Mouse (Mus musculus) ovary, postnatal 14 days (tissue): ENCODE measurements around the gene Ccna1.
A peak's percentile ranks its signal among the peaks of the same experiment; 100 is the strongest.

Experiments used
- DNase-seq: peaks from one replicate; pipeline ENCODE4 v3.0.0; 2022; ENCODE audit warnings: low spot score

Ccna1 gene

DNA sequence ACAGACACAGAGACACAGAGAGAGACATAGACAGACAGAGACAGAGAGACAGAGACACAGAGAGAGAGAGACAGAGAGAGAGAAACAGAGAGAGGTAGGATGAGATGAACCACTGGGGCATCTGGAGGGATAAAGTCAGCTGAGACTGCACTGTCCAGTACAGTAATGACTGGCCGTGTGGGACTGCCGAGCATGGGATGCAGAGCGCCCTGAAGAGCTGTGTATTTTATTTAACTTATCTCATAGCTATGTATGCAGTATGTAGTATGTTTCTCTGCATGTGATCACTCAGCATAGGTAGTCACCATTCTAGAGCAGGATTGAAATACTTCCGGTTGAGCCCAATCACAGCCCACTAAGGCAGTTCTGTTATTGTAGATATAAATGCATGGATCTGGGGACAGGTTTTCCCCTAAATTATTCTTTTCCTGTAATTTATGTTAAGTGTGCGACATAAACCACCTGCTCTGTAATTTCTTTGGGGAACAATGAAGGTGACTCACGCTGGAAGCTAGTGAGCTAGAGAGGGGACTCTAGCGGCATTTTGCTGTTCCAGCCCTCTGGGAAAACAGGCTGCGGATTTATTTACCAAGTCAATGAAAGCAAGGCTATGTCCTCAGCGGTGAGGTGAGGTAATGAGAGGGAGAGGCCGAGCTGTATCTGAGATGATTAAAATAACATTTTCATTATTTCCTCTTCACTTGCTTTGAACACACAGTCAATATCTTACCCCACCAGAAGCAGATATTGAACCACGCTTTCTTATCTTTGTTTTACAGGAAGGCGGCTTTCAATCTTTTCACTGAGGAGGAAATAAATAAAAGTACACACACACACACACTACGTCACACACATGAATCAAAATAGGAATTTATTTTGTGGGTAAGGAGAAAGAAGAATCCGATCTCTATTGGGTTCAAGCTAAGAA, 10.7 kb upstream of the Ccna1 start:
- no peak for DNase-seq

DNA sequence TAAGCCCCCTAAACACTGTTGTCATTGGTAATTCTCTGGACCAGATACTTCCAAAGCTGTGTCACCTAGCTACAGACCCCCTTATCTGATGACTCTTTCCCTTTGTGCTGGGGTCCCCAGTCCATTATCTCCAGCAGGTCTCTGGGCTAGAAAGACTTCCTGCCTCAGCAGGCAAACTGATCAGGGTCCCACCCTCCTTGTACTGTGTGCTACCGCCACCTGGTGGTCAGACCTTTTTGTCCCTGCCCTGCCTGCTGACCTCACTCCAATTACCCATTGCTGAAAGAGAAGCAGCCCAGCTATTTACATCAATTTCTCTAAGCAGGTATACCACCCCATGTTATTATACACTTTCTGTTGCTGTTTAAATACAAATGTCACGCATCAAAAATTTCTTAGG, 9.1 kb upstream of the Ccna1 start:
- DNase-seq: peak; percentile 67

DNA sequence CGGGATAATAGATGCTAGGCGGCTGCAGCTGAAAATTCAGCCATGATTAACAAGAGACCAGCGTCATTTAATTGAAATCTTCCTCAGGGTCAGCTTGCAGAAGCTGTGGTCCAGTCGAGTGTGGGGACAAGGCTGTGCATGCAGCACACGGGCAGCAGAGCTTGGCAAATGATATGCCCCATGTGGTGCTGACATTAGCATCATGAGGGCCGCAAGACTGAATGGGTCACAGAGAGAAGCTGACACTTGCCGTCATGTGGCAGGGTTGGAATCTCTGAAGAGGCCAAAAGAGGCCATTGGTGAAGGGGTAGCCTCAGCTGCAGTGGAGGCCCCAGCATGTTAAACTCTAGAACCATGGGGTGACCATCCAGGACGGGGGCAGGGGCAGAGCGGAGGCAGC, 7.4 kb upstream of the Ccna1 start:
- DNase-seq: no peak

DNA sequence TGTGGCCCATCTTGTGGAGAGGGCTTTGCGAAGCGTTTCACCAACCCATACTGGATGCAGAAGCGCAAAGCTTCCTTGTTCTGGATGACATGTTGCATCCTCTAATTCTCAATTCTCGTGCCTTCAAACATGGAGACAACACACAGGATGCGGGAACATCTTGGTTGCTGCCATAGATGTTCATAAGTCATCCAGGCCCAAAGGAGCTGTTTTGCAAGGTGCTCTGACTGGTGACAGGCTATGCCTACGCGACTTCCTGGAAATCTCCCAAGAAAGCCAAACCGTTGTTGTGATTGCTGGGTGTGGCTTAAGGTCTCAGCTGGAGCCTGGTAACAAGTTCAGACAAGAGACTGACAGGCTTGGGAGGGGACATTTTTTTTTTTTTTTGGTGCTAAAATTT, 1.1 kb upstream of the Ccna1 start:
- no peak for DNase-seq

DNA sequence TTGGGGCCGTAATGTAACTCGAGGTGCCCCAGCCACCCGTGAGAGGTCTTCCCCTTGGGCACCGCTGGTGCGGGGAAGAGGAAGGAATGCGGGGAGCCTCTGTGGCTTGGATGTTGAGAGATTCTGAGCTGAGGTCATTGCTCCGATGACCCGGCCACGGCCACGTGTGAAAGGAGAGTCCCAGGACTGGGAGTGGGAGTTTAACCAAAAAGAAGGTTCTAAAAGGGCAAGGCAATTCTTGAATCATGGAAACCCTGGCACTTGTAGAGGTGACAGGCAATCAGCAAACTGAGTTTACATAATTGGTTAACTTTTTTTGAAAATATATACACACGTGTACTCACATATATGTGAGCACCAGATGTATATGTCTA, 433 bp upstream of the Ccna1 start:
- no peak for DNase-seq

DNA sequence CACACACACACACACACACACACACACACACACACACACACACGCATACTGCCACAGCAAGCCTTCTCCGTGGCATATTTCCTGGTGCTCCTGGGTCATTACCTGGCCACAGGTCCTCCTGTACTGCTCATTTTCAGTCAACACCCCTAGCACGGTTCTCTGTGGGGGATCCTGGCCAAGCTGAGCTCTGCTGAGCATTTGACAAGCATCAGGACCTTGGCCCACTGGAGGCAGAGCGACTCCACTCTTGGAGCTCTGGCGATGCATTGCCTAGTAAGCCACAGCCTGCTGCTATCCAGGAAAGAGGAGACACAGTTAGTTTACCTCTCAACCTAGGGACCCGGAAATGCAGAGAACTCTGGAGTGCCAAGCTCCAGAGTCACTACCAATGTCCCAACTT, 1.1 kb downstream of the Ccna1 start:
- DNase-seq: no peak

DNA sequence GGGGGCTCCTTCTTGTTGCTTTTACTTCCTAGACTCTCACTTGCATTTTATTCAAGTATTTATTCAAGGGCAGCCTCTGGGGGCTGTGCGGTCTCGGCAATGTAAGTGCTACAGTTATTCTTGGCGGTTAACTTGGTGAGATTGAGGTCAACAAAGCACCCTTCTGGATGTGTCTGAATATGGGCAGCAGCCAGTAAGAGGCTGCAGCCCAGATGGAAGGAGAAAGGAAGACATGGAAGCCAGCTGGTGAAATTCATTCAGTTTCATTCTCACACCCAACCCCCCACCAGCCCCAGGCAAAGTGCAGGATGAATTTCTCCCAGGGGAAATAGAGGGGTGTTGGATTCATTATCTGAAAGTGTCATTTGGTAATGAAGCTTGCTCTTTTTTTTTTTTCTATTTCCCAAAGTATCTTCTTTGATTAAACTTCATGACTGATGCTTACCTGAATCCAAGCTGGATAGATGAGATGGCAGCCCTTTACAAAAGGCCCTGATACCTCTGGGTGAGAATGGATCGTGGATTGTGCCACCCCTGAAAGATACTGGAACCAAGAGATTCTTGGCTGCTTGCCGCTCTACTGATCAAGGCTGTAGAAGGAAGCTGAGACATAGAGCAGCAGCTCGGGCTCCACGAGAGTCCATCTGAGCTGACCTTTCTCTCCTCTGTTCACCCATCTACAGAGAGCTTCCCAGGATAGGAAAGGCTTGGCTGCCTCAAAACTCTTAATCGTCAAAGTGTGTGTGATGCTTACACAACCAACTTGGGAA, 10.5 kb downstream of the Ccna1 start:
- DNase-seq: no peak

DNA sequence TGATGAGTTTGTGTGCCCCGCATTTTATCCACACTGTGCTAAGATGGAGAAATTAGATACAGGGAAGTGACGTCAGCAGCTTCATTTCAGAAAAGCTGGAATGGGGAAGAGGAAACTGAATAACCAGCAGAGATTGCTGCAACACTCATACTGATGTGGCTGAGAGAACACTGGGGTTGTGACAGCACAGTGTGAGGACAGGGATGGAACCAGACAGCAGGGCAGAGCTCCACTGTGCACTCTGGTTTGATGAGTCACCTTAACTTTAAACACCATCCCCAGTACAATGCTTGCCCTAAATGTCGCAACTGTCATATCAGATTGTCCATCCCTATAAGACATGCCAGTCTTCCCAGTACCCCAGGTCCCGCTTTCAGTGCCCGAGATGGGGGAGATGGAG, 17.7 kb downstream of the Ccna1 start:
- DNase-seq: no peak

DNA sequence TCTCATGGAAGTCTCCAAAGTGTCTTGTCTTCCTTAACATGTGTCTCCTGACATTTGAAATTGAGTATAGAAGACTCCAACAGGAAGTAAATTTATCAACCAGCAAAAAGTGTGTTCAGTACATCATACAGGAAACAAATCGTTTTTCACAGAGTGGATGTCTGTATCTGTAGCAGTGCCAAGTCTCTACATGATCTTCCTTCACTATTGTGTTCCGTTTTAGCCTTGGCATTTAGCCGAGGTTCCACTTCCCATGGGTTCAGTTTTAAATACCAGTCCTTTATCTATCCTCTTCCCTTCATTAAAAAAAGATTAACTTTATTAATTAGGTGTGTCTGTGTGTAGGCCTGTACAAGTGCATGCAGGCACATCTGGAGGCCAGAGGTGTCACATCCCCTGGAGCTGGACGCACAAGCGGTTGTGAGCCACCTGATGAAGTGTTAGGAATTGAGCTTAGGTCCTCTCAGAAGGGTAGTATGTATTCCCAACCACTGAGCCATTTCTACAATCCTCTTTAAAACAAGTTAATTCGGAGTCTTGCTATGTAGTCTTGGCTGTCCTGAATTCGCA, 27.9 kb downstream of the Ccna1 start:
- DNase-seq: no peak

DNA sequence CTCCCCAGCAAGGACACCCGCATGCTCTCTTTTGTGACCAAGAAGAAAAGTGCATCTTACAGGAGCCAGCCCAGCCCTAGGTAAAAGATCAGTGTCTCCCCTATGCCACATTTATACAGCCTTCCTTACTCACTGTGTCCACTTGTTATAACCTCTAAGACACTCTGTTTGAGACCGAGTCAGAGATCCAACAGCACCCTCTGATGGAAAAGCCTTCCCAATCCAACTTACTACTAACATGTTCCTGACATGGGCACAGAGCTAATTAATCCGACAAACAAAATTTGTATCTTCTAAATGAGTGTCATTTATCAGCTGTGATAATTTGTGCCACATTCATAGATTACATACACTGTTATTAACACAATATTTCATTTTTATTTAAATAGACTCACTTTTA, 29.8 kb downstream of the Ccna1 start:
- DNase-seq: no peak

DNA sequence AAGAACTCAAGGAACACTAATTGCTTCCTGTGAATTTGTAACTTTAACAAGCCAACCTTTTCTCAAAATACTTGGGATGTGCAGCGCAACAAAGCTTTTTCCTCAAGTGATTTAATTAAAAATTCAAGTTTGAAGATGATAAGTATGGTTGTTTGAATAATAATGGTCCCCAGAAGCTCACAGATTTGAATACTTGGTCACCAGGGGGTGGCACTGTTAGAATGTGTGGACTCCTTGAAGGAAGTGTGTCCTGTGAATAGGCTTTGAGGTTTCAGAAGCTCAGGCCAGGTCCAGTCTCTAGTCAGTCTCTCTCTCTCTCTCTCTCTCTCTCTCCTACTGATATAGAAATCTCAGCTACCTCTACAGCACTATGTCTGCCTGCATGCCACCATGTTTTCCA, 32.0 kb downstream of the Ccna1 start:
- no peak for DNase-seq

DNA sequence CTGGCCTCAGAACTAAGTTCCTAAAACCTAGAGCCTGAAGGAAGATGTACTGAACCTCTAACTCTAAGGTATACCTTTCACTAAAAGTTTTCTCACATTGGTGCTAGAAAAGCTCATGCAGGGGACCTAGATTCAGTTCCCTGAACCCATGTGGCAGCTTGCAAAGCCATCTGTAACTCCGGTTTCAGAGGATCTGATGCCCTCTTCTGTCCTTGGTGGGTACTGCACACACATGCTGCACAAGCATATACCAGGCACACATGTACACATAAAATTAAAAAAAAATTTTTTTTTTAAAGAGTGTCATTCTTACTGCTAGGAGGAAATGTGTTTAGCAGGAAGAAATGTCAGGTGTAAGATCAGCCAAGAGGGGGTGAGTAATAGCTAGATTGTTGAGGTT, 33.1 kb downstream of the Ccna1 start:
- DNase-seq: no peak

DNA sequence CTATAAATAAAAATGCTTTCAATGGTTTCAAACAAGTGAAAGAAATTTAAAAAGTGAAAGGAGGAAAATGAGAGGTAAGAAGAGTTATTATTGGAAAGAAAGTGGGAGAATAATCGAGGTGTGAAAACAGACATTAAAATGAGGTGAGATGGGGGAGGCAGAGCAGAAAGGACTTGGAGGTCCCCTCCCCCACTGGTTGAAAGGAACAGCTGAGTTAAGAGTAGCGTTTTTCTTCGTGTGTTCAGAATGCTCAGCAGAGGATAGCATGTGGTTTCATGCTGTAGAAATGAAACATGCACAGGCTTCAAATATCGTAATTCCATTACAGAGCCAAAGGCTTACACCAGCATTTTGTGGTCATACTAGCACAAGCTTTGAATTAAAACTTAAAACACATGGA, 42.8 kb downstream of the Ccna1 start:
- no peak for DNase-seq

DNA sequence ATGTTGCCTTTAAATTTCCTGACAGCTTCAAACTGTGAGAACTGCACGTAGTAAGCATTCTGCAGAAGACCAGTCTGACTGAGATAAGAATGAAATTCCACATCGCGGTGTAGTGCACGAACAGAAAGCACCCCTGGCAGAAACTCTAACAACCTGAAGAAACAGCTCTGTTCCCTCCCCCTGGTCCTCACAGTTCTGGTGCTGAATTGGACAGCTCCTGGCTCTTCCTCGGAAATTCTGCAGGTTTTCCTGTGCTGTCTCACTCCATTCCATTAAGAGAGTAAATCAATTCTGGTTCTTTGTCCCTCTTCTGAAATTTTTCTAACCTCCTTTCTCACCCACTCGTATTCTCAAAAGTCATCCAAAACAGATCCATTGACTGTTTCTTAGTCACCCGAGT, 43.6 kb downstream of the Ccna1 start:
- DNase-seq: peak; percentile 6

DNA sequence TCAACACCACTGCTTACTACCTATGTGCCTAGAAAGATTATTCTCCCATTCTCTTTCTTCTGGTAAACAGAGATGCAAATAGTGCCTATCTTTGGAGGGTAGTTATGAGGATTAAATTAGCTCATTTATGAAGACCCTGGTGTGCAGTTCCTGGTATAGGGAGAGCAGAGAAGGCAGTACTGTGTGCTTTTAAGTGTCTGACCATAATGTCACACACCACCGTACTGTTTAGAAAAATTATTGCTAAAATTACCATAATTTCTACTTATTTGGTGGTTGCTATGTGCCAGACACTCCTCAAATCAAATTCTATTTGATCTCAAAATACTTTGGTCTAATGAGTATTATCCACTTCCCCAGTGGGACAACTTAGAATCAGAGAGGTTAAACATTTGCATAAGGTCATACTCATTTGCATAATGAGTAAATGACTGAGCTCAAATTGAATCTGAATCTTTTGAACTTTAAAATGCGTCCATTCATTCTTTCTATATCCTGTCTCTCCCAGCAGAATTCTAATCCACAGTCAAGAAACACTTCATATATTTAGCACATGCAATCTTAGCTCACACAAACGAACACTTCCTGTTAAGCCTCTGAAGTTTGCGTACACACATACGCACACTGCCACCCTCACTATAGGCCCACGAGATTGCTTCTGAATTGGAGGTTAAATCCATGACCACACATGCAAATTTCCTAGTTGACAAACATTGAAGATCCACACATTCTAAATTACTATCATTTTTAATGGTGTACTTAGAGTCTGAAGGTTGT, 46.1 kb downstream of the Ccna1 start:
- DNase-seq: no peak

DNA sequence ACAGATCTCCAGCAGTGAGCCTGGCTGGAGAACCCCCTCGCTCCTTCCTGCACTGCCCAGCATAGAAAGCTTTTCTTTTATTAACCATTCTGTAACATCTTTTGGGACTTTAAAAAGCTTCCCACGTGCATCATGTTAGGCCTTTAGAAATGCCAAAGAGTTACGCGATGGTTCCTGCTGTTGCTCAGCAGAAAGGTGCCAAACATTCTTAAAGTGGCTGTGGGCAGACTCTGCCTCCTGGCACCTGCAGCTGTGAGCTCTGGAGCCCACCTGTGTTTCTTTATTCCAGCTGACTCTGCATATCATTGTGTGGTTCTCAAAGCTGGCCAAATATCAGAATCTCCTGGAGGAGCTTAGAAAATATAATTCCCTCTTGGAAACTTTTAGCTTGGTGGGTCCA, 51.3 kb downstream of the Ccna1 start:
- DNase-seq: no peak

DNA sequence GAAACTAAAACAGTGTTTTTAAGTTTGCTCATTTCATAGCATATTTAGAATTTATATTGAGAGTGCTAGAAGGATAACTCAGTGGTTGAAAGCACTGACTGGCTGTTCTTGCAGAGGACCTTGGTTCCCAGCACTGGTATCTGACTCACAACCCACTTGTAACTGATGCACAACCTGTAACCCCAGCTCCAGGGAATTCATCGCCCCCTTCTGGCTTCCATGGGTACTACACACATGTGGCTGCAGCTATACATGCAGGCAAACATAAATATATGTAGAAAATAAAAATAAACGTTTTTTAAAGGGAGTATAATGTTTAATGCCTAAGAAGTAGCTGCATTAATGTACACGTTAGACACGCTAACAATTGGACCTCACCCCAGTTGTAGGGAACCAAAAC, 53.6 kb downstream of the Ccna1 start:
- DNase-seq: no peak
